Mouse (Mus musculus) urinary bladder, postnatal 25 days (tissue): Measurements from ENCODE around the gene Cd86.

Source experiments
- DNase-seq: peaks from one replicate; pipeline ENCODE4 v3.0.0; 2022; ENCODE audit warnings: low spot score

Cd86 gene

DNA sequence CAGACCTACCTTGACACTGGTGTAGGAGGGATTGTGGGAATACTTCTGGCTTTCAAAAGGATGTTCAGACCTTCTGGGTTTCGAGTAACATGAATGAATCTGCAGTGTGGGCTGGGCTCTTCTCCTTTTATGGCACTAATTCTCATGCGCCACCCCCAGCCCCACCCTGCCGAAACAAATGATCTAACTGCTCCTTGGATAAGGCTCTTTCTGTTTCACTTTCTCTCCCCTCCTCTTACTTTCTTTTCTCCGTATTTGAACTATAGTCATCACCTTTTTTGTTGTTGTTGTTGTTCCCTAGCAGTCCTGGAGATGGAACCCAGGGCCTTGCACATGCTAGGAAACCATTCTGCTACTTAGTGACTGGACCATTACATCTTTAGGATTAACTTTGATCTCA is 67.6 kb downstream of the Cd86 start:
- DNase-seq: no peak

- no peak for DNase-seq
Observed at GRCm38 (mm10) chr16:36596671-36597410, 69.0 kb downstream of the Cd86 start.

GRCm38 (mm10) chr16:36589898-36590297 is 76.0 kb downstream of the Cd86 start:
- no peak for DNase-seq

DNA sequence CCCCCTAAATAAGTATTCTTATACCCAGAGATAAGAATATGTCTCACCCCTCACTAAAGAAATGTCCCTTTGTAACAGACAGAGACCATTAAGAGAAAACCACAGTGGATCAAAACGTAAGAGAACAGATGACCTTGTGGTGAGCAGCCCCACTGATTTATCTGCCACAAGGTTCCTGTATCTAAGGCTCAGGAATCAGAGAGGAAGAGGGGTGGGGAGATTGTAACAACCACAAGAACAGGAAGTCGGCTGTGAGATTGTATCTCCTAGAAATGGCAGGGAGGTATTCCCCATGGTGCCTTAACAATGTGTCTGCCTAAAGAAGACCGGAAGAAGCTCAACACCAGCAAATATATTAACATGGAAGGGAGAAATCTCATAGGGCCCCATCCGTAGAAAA is 77.9 kb downstream of the Cd86 start:
- DNase-seq: no peak

DNA sequence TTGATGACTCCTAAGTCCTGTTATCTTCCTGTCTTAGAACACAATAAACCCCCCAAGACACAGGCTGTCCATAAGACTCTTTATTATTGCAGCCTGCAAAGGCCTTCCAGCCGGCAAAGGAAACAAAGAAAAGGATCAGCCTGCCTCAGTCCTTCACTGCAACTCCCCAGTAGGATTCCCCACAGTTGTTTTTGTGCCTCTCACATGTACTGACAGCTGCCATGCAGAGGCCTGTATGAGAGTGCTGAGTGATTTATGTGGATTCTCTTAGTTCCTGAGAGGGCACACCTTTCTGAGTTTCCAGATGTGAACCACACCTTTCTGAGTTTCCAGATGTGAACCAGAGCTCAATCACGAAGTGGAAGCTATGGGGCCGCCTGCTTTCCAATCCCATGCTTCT is 83.8 kb downstream of the Cd86 start:
- DNase-seq: no peak

- DNase-seq: peak; percentile 3
Observed at GRCm38 (mm10) chr16:36571942-36572341, 93.9 kb downstream of the Cd86 start.

DNA sequence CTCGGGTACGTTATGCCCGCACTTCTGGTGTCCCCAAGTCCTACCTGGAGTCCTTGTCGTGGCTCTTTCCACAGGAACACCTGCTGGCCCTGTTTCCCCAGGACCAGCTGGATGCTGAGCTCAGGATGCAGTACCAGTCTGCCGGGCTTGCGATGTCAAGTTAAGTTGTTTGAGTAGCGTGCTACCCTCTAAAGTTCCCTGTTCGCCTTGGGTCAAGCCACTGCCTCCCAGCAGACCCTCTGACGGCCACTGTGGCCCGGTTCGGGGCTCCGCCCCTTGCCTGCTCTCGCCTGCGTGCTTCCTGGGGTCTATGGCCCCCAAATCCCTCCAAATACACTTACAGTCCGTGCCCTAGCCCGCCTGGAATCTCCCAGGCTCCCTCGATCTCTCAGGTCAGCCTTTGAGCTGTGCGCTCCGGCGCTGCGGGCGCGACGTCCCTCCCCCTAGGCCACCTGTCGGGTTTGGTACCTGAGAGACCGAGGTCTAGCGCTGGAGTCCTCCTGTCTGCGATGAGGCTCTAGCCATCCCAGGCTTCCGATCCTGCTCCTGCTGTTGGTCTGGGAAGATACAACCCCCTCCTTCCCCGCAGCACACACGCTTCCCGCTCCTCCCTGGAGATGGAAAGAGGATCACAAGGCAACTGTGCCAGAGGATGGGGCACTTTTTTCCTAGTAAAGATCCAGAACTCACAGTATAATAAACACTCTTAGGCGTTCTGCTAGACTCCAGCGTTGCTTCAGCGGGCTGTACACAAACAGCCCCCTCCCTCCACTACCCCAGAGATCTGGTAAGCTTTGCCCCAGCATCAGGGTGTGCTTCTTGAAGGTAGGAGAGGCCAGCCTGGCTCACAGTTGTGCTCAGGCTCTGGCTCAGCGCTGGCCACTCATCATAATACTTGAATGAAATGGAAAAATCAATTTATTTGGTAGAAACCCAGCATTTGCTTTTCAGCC is 104.2 kb downstream of the Cd86 start, which contains the start of gene Casr:
Gene Casr (minus strand): TSS at position 756 of the 953 bp plus-strand sequence.
- no peak for DNase-seq

GRCm38 (mm10) chr16:36559573-36559972 is 106.3 kb downstream of the Cd86 start:
- no peak for DNase-seq

GRCm38 (mm10) chr16:36555672-36556165 is 110.2 kb downstream of the Cd86 start:
- no peak for DNase-seq
